Comparison of ENCODE assay signal across 27 mouse cellular contexts in the genomic region with DNA sequence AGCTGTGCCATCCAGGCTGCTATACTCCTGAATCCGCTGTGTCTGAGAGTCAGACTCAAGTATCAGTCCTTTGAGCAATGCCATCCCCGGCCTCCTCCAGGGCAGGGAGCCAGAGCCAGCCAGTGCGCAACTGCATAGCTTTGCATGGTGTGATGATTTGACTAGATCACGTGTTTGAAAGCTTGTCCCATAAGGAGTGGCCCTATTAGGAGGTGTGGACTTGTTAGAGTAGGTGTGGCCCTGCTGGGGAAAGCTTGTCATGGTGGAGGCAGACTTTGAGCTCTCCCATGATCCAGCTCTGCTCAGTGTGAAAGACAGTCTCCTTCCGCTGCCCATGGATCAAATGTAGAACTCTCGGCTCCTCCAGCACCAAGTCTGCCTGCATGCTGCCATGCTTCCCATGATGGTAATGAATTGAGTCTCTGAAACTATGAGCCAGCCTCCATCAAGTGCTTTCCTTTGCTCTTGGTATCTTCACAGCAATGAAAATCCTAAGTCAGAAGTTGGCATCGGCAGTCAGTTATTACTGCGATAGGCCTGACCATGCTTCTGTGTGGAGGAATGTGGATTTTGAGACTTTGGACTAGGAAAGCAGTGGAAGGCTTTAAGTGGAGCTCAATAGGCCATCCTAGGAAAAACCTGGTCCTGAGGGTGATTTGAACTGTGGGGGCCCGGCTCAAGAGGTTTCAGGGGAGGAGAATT.
A peak's percentile ranks its signal among the peaks of the same experiment; 100 is the strongest.
DNase-seq lines count a peak whose midpoint lies in the region; ATAC-seq and TF ChIP-seq lines count a peak whose summit lies in the region.
"Had no signal": no experiment of that assay in that cellular context is flagged by ENCODE, and none has a peak within 500 bp of the region (broad histone marks: within the 10 kb centered on the region; RNA-seq: fewer than 3 reads in every experiment).

No protein-coding gene starts in this region.

- H3K9me3 ChIP-seq in kidney, embryonic 15.5 days (replicated peaks) = no peaks in the 10 kb centered on the region
- H3K9me3 ChIP-seq: embryonic facial prominence, embryonic 13.5 days; forebrain, embryonic 13.5 days; heart, embryonic 10.5 days; hindbrain, embryonic 15.5 days; limb, embryonic 13.5 days; liver, embryonic 12.5 days; midbrain, embryonic 12.5 days had no signal

- intact Hi-C loops in heart, postnatal 25 days (cut with DNase I) = no loop called here

- H3K9ac ChIP-seq in kidney, embryonic 15.5 days = no peak overlapping the region
- H3K9ac ChIP-seq: embryonic facial prominence, embryonic 13.5 days; forebrain, embryonic 13.5 days; hindbrain, embryonic 15.5 days; limb, embryonic 13.5 days; liver, embryonic 12.5 days; midbrain, embryonic 12.5 days had no signal

- TF ChIP-seq POLR2A in kidney, adult 2 months (IDR thresholded peaks at IDR 0.05; ENCODE audit: low read depth, low read length) = no peak
- TF ChIP-seq POLR2A in small intestine, adult 2 months (IDR thresholded peaks at IDR 0.05; ENCODE audit: low read depth, low read length) = no peak

- H3K4me1 ChIP-seq in kidney, adult 2 months (ENCODE audit: control insufficient read depth, insufficient read depth, low read length) = peaks cover 8% of the 10 kb centered on the region; the same call in 1 of the 2 replicates
- peaks cover 6% of the 10 kb centered on the region; the same call in 1 of the 2 replicates for H3K4me1 ChIP-seq in kidney, embryonic 15.5 days
- peaks cover 23% of the 10 kb centered on the region for H3K4me1 ChIP-seq in small intestine, adult 2 months (ENCODE audit: control insufficient read depth, insufficient read depth, insufficient read length, low read length)
- H3K4me1 ChIP-seq: embryonic facial prominence, embryonic 13.5 days; liver, embryonic 12.5 days had no signal

- no peaks in the 10 kb centered on the region for H3K36me3 ChIP-seq in kidney, adult 2 months (ENCODE audit: control insufficient read depth, insufficient read depth, low read length)
- H3K36me3 ChIP-seq in kidney, embryonic 15.5 days = no peaks in the 10 kb centered on the region
- H3K36me3 ChIP-seq in small intestine, adult 2 months (ENCODE audit: control insufficient read depth, insufficient read depth, low read length) = no peaks in the 10 kb centered on the region
- H3K36me3 ChIP-seq: embryonic facial prominence, embryonic 13.5 days; heart, embryonic 10.5 days; hindbrain, embryonic 15.5 days; limb, embryonic 13.5 days; liver, embryonic 12.5 days; midbrain, embryonic 12.5 days had no signal

- peak; percentile 91 for DNase-seq in kidney, adult 2 months
- DNase-seq in kidney, postnatal 10 days = peak; percentile 70
- DNase-seq in heart, postnatal 25 days (ENCODE audit: low spot score) = no peak
- DNase-seq in lung, postnatal 14 days = no peak
- no peak for DNase-seq in right cerebral cortex, postnatal 4 days
- DNase-seq: adrenal gland, adult 8-10 months; cerebellum, adult 2 months; cerebellum, postnatal 36 days; embryo, embryonic 11 days; gastrocnemius, postnatal 10 days; layer of hippocampus, adult 9-11 months; lung, adult 18-20 months; lung, postnatal 10 days; spleen, adult 18-20 months; thymus, adult 18-20 months; thymus, postnatal 36 days had no signal

- 52% methylated on average over 9 of the region's 9 CpGs for WGBS in kidney, adult 2 months
- WGBS in kidney, embryonic 15.5 days = 83% methylated on average over 9 of the region's 9 CpGs
- WGBS in small intestine, adult 2 months = 29% methylated on average over 9 of the region's 9 CpGs

- no peak for TF ChIP-seq CTCF in kidney, adult 2 months (conservative IDR thresholded peaks at IDR 0.05; ENCODE audit: insufficient read depth, insufficient read length, low read depth, low read length)
- TF ChIP-seq CTCF in small intestine, adult 2 months (IDR thresholded peaks at IDR 0.05; ENCODE audit: extremely low read depth, insufficient read length, insufficient replicate concordance, low read depth, low read length) = no peak

- no peak for ATAC-seq in kidney, embryonic 15.5 days (replicated peaks; ENCODE audit: low FRiP score)
- ATAC-seq: CD4-positive, CD25-positive, alpha-beta regulatory T cell, adult 4 months; forebrain, embryonic 13.5 days; liver, embryonic 12.5 days had no signal

- H3K4me3 ChIP-seq in kidney, adult 2 months (ENCODE audit: insufficient read depth, low read depth, low read length) = no peak overlapping the region
- no peak overlapping the region for H3K4me3 ChIP-seq in kidney, embryonic 15.5 days (replicated peaks)
- peak overlapping the region; percentile 29; the same call in 1 of the 2 replicates for H3K4me3 ChIP-seq in small intestine, adult 2 months (ENCODE audit: low read depth, low read length)
- H3K4me3 ChIP-seq: embryonic facial prominence, embryonic 13.5 days; erythroblast, embryonic 14.5 days; forebrain, embryonic 13.5 days; heart, embryonic 10.5 days; hindbrain, embryonic 15.5 days; limb, embryonic 13.5 days; liver, embryonic 12.5 days; midbrain, embryonic 12.5 days had no signal

- no peak overlapping the region for H3K4me2 ChIP-seq in kidney, embryonic 15.5 days
- H3K4me2 ChIP-seq: embryonic facial prominence, embryonic 13.5 days; forebrain, embryonic 13.5 days; hindbrain, embryonic 15.5 days; limb, embryonic 13.5 days; liver, embryonic 12.5 days; midbrain, embryonic 12.5 days had no signal

- no peaks in the 10 kb centered on the region for H3K27me3 ChIP-seq in kidney, adult 2 months (replicated peaks; ENCODE audit: control insufficient read depth, insufficient read depth, low read length)
- H3K27me3 ChIP-seq in kidney, embryonic 15.5 days = no peaks in the 10 kb centered on the region
- H3K27me3 ChIP-seq in small intestine, adult 2 months (ENCODE audit: control insufficient read depth, insufficient read depth, low read length) = no peaks in the 10 kb centered on the region
- H3K27me3 ChIP-seq: embryonic facial prominence, embryonic 13.5 days; forebrain, embryonic 13.5 days; hindbrain, embryonic 15.5 days had no signal

- H3K27ac ChIP-seq in kidney, adult 2 months (ENCODE audit: insufficient read depth, low read depth, low read length) = peak overlapping the region; percentile 53
- no peak overlapping the region for H3K27ac ChIP-seq in kidney, embryonic 15.5 days
- peak overlapping the region; percentile 95 for H3K27ac ChIP-seq in small intestine, adult 2 months (ENCODE audit: insufficient read depth, low read depth, low read length)
- H3K27ac ChIP-seq: embryonic facial prominence, embryonic 13.5 days; forebrain, embryonic 13.5 days; heart, embryonic 10.5 days; hindbrain, embryonic 15.5 days; limb, embryonic 13.5 days; liver, embryonic 12.5 days; midbrain, embryonic 12.5 days had no signal

Comparison
In these comparisons a context has a peak if more than half of its experiments do, and no peak if none do; other contexts are left out.
1. DNase-seq: peak in kidney, adult 2 months (single experiment) and kidney, postnatal 10 days (single experiment); none in heart, postnatal 25 days (single experiment), lung, postnatal 14 days (single experiment) and right cerebral cortex, postnatal 4 days (single experiment).